Mouse (Mus musculus): ENCODE data around the gene Hinfp. TPM values are rescaled to one million over a fixed set of nuclear protein-coding genes. Genes with fewer than 3 reads are reported as not detected.

The Hinfp gene
- total RNA-seq, 2 experiments from 2014 or later, result 24.4 to 31.8 TPM

- intact Hi-C loops (cut with DNase I), result loop anchor here (1.0 kb wide), 1 partner anchor 30 kb away; no protein-coding TSS in a partner anchor
- peak; percentile 81 to 84 for DNase-seq (ENCODE audit: low spot score in 2 of 2)
Observed at GRCm38 (mm10) chr9:44268027-44268360, 37.5 kb downstream of the Hinfp start.

- intact Hi-C loops (cut with DNase I), result loop anchor here (1.0 kb wide), 1 partner anchor 29 kb away; no protein-coding TSS in a partner anchor
- DNase-seq (ENCODE audit: low spot score in 2 of 2), result no peak
Observed at GRCm38 (mm10) chr9:44267319-44268026, 38.0 kb downstream of the Hinfp start.

- DNase-seq (ENCODE audit: low spot score in 2 of 2), result peak; percentile 49 to 54
Observed at GRCm38 (mm10) chr9:44266478-44267226, 38.8 kb downstream of the Hinfp start.

GRCm38 (mm10) chr9:44261388-44261787 is 44.1 kb downstream of the Hinfp start:
- DNase-seq (ENCODE audit: low spot score in 2 of 2), result no peak
- intact Hi-C loops (cut with DNase I), result no loop called here

More at GRCm38 (mm10) chr9:44266478-44267226, 38.8 kb downstream of the Hinfp start:
- intact Hi-C loops (cut with DNase I), result no loop called here

GRCm38 (mm10) chr9:44259014-44259413 is 46.5 kb downstream of the Hinfp start:
- no peak for DNase-seq (ENCODE audit: low spot score in 2 of 2)
- intact Hi-C loops (cut with DNase I), result no loop called here

GRCm38 (mm10) chr9:44256213-44256612 is 49.3 kb downstream of the Hinfp start:
- intact Hi-C loops (cut with DNase I), result no loop called here
- no peak for DNase-seq (ENCODE audit: low spot score in 2 of 2)

GRCm38 (mm10) chr9:44255136-44255521 is 50.3 kb downstream of the Hinfp start:
- intact Hi-C loops (cut with DNase I), result no loop called here
- DNase-seq (ENCODE audit: low spot score in 2 of 2), result no peak

GRCm38 (mm10) chr9:44254508-44255135 is 50.8 kb downstream of the Hinfp start:
- intact Hi-C loops (cut with DNase I), result no loop called here
- no peak for DNase-seq (ENCODE audit: low spot score in 2 of 2)

GRCm38 (mm10) chr9:44253441-44253840 is 52.0 kb downstream of the Hinfp start:
- no peak for DNase-seq (ENCODE audit: low spot score in 2 of 2)
- intact Hi-C loops (cut with DNase I), result no loop called here

- intact Hi-C loops (cut with DNase I), result no loop called here
- DNase-seq (ENCODE audit: low spot score in 2 of 2), result no peak
Observed at GRCm38 (mm10) chr9:44251314-44251713, 54.2 kb downstream of the Hinfp start, which contains the start of gene Pdzd3. TSS of gene Pdzd3 (minus strand) at chr9:44251471.

- no peak for DNase-seq (ENCODE audit: low spot score in 2 of 2)
- intact Hi-C loops (cut with DNase I), result no loop called here
Observed at GRCm38 (mm10) chr9:44250445-44250844, 55.0 kb downstream of the Hinfp start.

- intact Hi-C loops (cut with DNase I), result no loop called here
Observed at GRCm38 (mm10) chr9:44249181-44250146, 56.0 kb downstream of the Hinfp start.

GRCm38 (mm10) chr9:44247907-44248306 is 57.6 kb downstream of the Hinfp start:
- no peak for DNase-seq (ENCODE audit: low spot score in 2 of 2)
- intact Hi-C loops (cut with DNase I), result no loop called here

More at GRCm38 (mm10) chr9:44249181-44250146, 56.0 kb downstream of the Hinfp start:
- DNase-seq (ENCODE audit: low spot score in 2 of 2), result peak in 1 of 2 experiments; percentile 46

GRCm38 (mm10) chr9:44243621-44244020 is 61.9 kb downstream of the Hinfp start:
- DNase-seq (ENCODE audit: low spot score in 2 of 2), result no peak
- intact Hi-C loops (cut with DNase I), result no loop called here

Small RNA genes within 50 kb of the gene (microRNA-seq; reads per million reads assigned to microRNA genes)
- gene Gm44335, result not detected

Other genes with a start within 250 kb of the Hinfp start
- 100 to 1,000 TPM; 110 to 113 TPM for gene Usp2, start 238.7 kb downstream of the Hinfp start, total RNA-seq (2021)
- under 1 TPM in 1 of 2 experiments, not detected in 1; 0.22 TPM for gene Mfrp, start 203.9 kb downstream of the Hinfp start, total RNA-seq (2021)
- gene C1qtnf5, start 198.4 kb downstream of the Hinfp start, total RNA-seq (2021), result 10 to 100 TPM; 15.1 to 19.3 TPM
- 1 to 10 TPM in 1 of 2 experiments, not detected in 1; 1.0 TPM for gene Gm49380, start 192.2 kb downstream of the Hinfp start, total RNA-seq (2021)
- 10 to 100 TPM; 29.2 to 35.7 TPM for gene Rnf26, start 192.2 kb downstream of the Hinfp start, total RNA-seq (2021)
- gene Mcam, start 171.2 kb downstream of the Hinfp start, total RNA-seq (2021), result 10 to 100 TPM; 14.9 to 18.4 TPM
- gene Cbl, start 71.6 kb downstream of the Hinfp start, total RNA-seq (2021), result 10 to 100 TPM; 45.2 to 65.1 TPM
- gene Ccdc153, start 65.0 kb downstream of the Hinfp start, total RNA-seq (2021), result 1 to 10 TPM; 1.3 to 2.7 TPM
- gene Pdzd3, start 54.2 kb downstream of the Hinfp start, total RNA-seq (2021), result under 1 TPM; 0.57 to 0.82 TPM
- 10 to 100 TPM; 12.1 to 14.1 TPM for gene Nlrx1, start 37.1 kb downstream of the Hinfp start, total RNA-seq (2021)
- 10 to 100 TPM; 56.6 to 65.0 TPM for gene Abcg4, start 17.1 kb downstream of the Hinfp start, total RNA-seq (2021)
- 100 to 1,000 TPM; 213 to 219 TPM for gene C2cd2l, start 14.6 kb upstream of the Hinfp start, total RNA-seq (2021)
- gene Dpagt1, start 20.3 kb upstream of the Hinfp start, total RNA-seq (2021), result 10 to 100 TPM; 12.3 to 15.8 TPM
- gene H2afx, start 29.0 kb upstream of the Hinfp start, total RNA-seq (2021), result 10 to 100 TPM; 53.2 to 62.5 TPM
- gene Hmbs, start 38.6 kb upstream of the Hinfp start, total RNA-seq (2021), result 10 to 100 TPM; 17.9 to 18.0 TPM
- gene Vps11, start 56.0 kb upstream of the Hinfp start, total RNA-seq (2021), result 10 to 100 TPM; 52.5 to 55.5 TPM
- 100 to 1,000 TPM; 113 to 146 TPM for gene Hyou1, start 73.8 kb upstream of the Hinfp start, total RNA-seq (2021)
- gene Slc37a4, start 91.2 kb upstream of the Hinfp start, total RNA-seq (2021), result 10 to 100 TPM; 27.6 to 33.4 TPM
- gene Rps25, start 101.5 kb upstream of the Hinfp start, total RNA-seq (2021), result 100 to 1,000 TPM; 631 to 695 TPM
- 10 to 100 TPM; 67.0 to 69.5 TPM for gene Trappc4, start 101.9 kb upstream of the Hinfp start, total RNA-seq (2021)
- 10 to 100 TPM; 17.6 to 20.7 TPM for gene Ccdc84, start 112.9 kb upstream of the Hinfp start, total RNA-seq (2021)
- gene Foxr1, start 135.5 kb upstream of the Hinfp start, total RNA-seq (2021), result not detected
- not detected for gene Upk2, start 149.3 kb upstream of the Hinfp start, total RNA-seq (2021)
- gene Bcl9l, start 177.2 kb upstream of the Hinfp start, total RNA-seq (2021), result 10 to 100 TPM; 58.1 to 70.0 TPM

All from left cerebral cortex, postnatal 36 days (tissue).